Comparison of ENCODE assay signal across 17 mouse cellular contexts in the genomic region with DNA sequence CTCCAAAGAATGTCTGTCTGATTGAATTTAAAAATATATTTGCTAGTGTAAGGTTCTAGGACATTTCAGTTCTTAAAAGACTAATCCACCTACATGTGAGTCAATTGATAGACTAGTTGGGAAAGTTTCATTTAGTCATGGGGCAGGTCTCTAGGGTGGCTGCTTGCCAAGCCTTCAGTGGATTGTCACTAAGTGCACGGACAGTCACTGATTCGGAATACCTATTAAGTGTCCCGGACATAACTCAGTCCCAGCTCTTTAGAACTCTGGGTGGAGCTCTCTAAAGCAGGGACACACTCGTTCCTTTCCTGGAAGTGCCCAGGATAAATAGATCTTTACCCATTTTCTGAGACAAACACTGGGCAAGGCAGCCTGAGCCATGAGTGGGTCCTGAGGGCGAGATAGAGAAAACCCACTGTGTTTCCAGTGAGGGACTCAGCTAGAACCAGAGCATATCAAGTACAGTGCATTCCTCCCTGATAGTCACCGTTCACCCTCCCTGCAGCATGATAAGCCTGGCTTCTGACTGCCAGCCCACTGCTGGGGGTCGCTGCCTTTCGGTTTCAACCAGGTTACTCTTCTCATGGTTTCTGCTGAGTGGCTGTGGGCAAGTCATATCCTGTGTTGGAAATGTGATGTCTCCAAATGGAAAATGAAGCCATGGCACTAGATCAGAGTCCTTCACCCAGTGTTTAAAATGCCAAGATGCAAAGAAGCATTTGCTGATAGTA.
DNase-seq lines count a peak whose midpoint lies in the region; ATAC-seq and TF ChIP-seq lines count a peak whose summit lies in the region.
"Had no signal": no experiment of that assay in that cellular context is flagged by ENCODE, and none has a peak within 500 bp of the region (broad histone marks: within the 10 kb centered on the region; RNA-seq: fewer than 3 reads in every experiment).

No protein-coding gene starts in this region.

- H3K9ac ChIP-seq in stomach, embryonic 16.5 days (ENCODE audit: low read length): no peak overlapping the region
- no peak overlapping the region for H3K9ac ChIP-seq in stomach, postnatal 0 days (ENCODE audit: low read length)
- H3K9ac ChIP-seq: lung, embryonic 15.5 days had no signal

- no peaks in the 10 kb centered on the region for H3K9me3 ChIP-seq in heart, embryonic 10.5 days
- H3K9me3 ChIP-seq in stomach, embryonic 16.5 days (replicated peaks; ENCODE audit: control insufficient read depth, low read length): no peaks in the 10 kb centered on the region
- H3K9me3 ChIP-seq in stomach, postnatal 0 days (ENCODE audit: control insufficient read depth, low read length): no peaks in the 10 kb centered on the region
- H3K9me3 ChIP-seq: lung, embryonic 15.5 days had no signal

- ATAC-seq in stomach, embryonic 16.5 days (ENCODE audit: insufficient read depth, low FRiP score): no peak
- no peak for ATAC-seq in stomach, postnatal 0 days (ENCODE audit: low FRiP score, low TSS enrichment)
- ATAC-seq in hematopoietic stem cell, adult 5-6 weeks (replicated peaks in 1 of 2; ENCODE audit: insufficient read depth in 1 of 2, low FRiP score in 2 of 2, low TSS enrichment in 1 of 2, low read depth in 1 of 2, poor library complexity in 2 of 2, severe bottlenecking in 2 of 2): peak; percentile 26 to 30; a peak in 2 of 4 replicates
- ATAC-seq: hindbrain, postnatal 0 days; Patski had no signal

- H3K4me2 ChIP-seq in stomach, embryonic 16.5 days (ENCODE audit: low read depth, low read length): no peak overlapping the region
- no peak overlapping the region for H3K4me2 ChIP-seq in stomach, postnatal 0 days (replicated peaks; ENCODE audit: low read depth)
- H3K4me2 ChIP-seq: lung, embryonic 15.5 days had no signal

- peak overlapping the region; percentile 24; the same call in 1 of the 2 replicates for H3K4me3 ChIP-seq in heart, embryonic 10.5 days
- no peak overlapping the region for H3K4me3 ChIP-seq in stomach, embryonic 16.5 days (replicated peaks; ENCODE audit: low read length)
- no peak overlapping the region for H3K4me3 ChIP-seq in stomach, postnatal 0 days (ENCODE audit: low read depth, low read length)
- H3K4me3 ChIP-seq: lung, embryonic 15.5 days had no signal

- H3K27me3 ChIP-seq in heart, embryonic 10.5 days (ENCODE audit: insufficient read depth, poor library complexity, severe bottlenecking): no peaks in the 10 kb centered on the region
- no peaks in the 10 kb centered on the region for H3K27me3 ChIP-seq in stomach, embryonic 16.5 days (ENCODE audit: control insufficient read depth, insufficient read depth, low read length)
- no peaks in the 10 kb centered on the region for H3K27me3 ChIP-seq in stomach, postnatal 0 days (ENCODE audit: control insufficient read depth, insufficient read depth, low read length)
- H3K27me3 ChIP-seq: lung, embryonic 15.5 days; Patski had no signal

- H3K27ac ChIP-seq in heart, embryonic 10.5 days: peak overlapping the region; percentile 70; the same call in 1 of the 2 replicates
- peak overlapping the region; percentile 15; the same call in 1 of the 2 replicates for H3K27ac ChIP-seq in stomach, embryonic 16.5 days (ENCODE audit: low read length)
- H3K27ac ChIP-seq in stomach, postnatal 0 days (replicated peaks): no peak overlapping the region
- H3K27ac ChIP-seq: hindbrain, postnatal 0 days; lung, embryonic 15.5 days had no signal

- 27% methylated on average over 8 of the region's 8 CpGs for WGBS in heart, embryonic 10.5 days
- 74% methylated on average over 8 of the region's 8 CpGs for WGBS in stomach, embryonic 16.5 days
- 60% methylated on average over 8 of the region's 8 CpGs for WGBS in stomach, postnatal 0 days

- TF ChIP-seq CTCF in stomach, postnatal 0 days (IDR thresholded peaks at IDR 0.05; ENCODE audit: low read depth): no peak

- no peaks in the 10 kb centered on the region for H3K36me3 ChIP-seq in heart, embryonic 10.5 days
- H3K36me3 ChIP-seq in stomach, embryonic 16.5 days (ENCODE audit: control insufficient read depth, insufficient read depth, low read length): no peaks in the 10 kb centered on the region
- H3K36me3 ChIP-seq in stomach, postnatal 0 days (ENCODE audit: control insufficient read depth, insufficient read depth, low read length): no peaks in the 10 kb centered on the region
- H3K36me3 ChIP-seq: lung, embryonic 15.5 days had no signal

- no peak for DNase-seq in heart, embryonic 10.5 days (ENCODE audit: low spot score)
- no peak for DNase-seq in heart, postnatal 36 days
- no peak for DNase-seq in stomach, postnatal 0 days (ENCODE audit: low spot score)
- no peak for DNase-seq in left cerebral cortex, adult 8-10 months (ENCODE audit: low spot score in 2 of 2)
- no peak for DNase-seq in adrenal gland, adult 2 months
- no peak for DNase-seq in cerebellum, postnatal 4 days (ENCODE audit: low spot score in 2 of 2)
- DNase-seq: cerebellum, adult 9-10 months; gastrocnemius, postnatal 10 days; kidney, adult 2 months; kidney, postnatal 25 days; right cerebral cortex, postnatal 14 days; thymus, postnatal 36 days had no signal

- TF ChIP-seq EP300 in stomach, postnatal 0 days (optimal IDR thresholded peaks at IDR 0.05): no peak

- intact Hi-C loops in heart, postnatal 36 days (cut with DNase I): no loop called here

- H3K4me1 ChIP-seq in heart, embryonic 10.5 days: peaks cover 72% of the 10 kb centered on the region
- 0 out of 2 replicates have a peak, but pooled peaks cover 4% of the 10 kb centered on the region for H3K4me1 ChIP-seq in stomach, embryonic 16.5 days (ENCODE audit: control insufficient read depth, insufficient read depth, low read length)
- H3K4me1 ChIP-seq in stomach, postnatal 0 days (replicated peaks; ENCODE audit: control insufficient read depth, insufficient read depth): 0 out of 2 replicates have a peak, but pooled peaks cover 2% of the 10 kb centered on the region

Comparison
In these comparisons a context has a peak if more than half of its experiments do, and no peak if none do; other contexts are left out.
1. ATAC-seq: peak in hematopoietic stem cell, adult 5-6 weeks (2 of 2); none in stomach, embryonic 16.5 days (single experiment) and stomach, postnatal 0 days (single experiment).